Mouse (Mus musculus): Measurements from ENCODE around the gene A2ml1. TPM values are rescaled to one million over a fixed set of nuclear protein-coding genes. Genes with fewer than 3 reads are reported as not detected.

Gene A2ml1
- polyA plus RNA-seq, 1 experiment from 2014 or later, result 3.3 TPM

DNA sequence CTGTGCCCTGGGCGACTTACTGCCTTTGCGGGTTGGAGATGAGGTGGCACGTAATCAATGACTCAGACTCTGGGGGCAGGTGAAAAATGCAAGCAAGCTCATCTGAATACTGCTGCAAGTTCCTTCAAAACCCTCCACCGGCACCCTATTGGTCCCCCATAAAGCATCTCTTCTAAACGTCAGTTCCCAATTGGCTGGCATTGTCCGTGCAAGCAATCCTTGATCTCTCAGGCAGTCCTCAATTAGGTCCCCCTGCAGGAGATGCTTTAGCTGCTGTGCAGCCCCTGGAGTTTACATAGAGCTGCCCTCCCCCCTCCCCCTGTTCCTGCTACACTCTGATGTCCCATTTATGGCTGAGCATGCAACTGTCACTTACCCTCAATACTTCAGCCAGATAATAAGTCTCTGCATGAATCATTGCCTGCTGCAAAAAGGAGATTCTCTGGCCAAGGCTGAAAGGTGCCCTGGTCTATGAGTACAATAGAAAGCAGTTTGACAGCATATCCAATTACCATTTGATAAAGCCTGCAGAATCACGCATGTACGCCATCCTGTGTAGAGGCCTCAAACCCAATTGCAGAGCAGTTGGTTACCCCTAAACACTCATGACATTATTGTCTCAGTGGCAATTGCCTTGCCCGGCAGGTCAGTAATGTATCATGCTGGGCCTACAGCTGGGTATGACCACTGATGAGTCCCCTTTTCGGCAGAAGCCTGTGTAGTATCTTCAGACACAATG lies 21.2 kb upstream of the A2ml1 start:
- Histone ChIP-seq H3K4me3 (ENCODE audit: low read depth, low read length) (no peak overlapping the region), H3K4me1 (ENCODE audit: control insufficient read depth, insufficient read depth, low read length) (no peaks in the 10 kb centered on the region), H3K27me3 (replicated peaks; ENCODE audit: control insufficient read depth, insufficient read depth, low read length) (peaks cover 3% of the 10 kb centered on the region; the same call in 1 of the 2 replicates), H3K27ac (ENCODE audit: low read depth, low read length) (no peak overlapping the region), H3K36me3 (ENCODE audit: control insufficient read depth, insufficient read depth, low read length) (no peaks in the 10 kb centered on the region), H3K9ac (ENCODE audit: low read length) (0 out of 2 replicates have a peak overlapping the region, but pooled peaks have one; percentile 1), H3K4me2 (ENCODE audit: low read length) (peak overlapping the region; percentile 20; the same call in 1 of the 2 replicates), H3K9me3 (replicated peaks; ENCODE audit: control insufficient read depth, low read length) (no peaks in the 10 kb centered on the region)
- WGBS, result 37% methylated on average over 10 of the region's 10 CpGs
- peak; percentile 56 for DNase-seq (ENCODE audit: low spot score)
- ATAC-seq, result peak; percentile 70

DNA sequence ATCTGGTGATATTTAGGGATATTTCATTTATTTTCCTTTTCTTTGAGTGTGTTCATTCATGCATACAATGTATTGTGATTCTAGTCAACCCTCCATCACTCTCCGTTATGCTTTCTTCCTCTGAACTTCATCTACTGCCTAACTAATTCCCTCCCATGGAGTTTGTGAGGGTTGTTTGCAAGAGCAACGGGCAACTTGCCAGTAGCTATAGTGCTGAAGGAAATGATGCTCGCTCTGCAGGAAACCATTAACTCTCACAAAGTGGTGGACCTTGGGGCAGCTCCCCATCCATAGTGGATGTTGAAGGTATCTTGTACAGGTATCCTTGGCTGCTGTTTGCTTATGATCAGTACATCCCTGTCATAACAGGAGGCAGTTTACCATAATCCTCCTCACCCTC lies 20.6 kb upstream of the A2ml1 start:
- peak; percentile 48 for DNase-seq (ENCODE audit: low spot score)
- 19% methylated on average over 3 of the region's 3 CpGs for WGBS
- Histone ChIP-seq H3K4me2 (ENCODE audit: low read length) (peak overlapping the region; percentile 20; the same call in 1 of the 2 replicates), H3K4me1 (ENCODE audit: control insufficient read depth, insufficient read depth, low read length) (0 out of 2 replicates have a peak, but pooled peaks cover 3% of the 10 kb centered on the region), H3K9me3 (replicated peaks; ENCODE audit: control insufficient read depth, low read length) (no peaks in the 10 kb centered on the region), H3K9ac (ENCODE audit: low read length) (0 out of 2 replicates have a peak overlapping the region, but pooled peaks have one; percentile 1), H3K4me3 (ENCODE audit: low read depth, low read length) (no peak overlapping the region), H3K27ac (ENCODE audit: low read depth, low read length) (no peak overlapping the region), H3K27me3 (replicated peaks; ENCODE audit: control insufficient read depth, insufficient read depth, low read length) (peaks cover 3% of the 10 kb centered on the region; the same call in 1 of the 2 replicates), H3K36me3 (ENCODE audit: control insufficient read depth, insufficient read depth, low read length) (no peaks in the 10 kb centered on the region)
- ATAC-seq, result 0 out of 2 replicates have a peak, but pooled peaks have one; percentile 4

DNA sequence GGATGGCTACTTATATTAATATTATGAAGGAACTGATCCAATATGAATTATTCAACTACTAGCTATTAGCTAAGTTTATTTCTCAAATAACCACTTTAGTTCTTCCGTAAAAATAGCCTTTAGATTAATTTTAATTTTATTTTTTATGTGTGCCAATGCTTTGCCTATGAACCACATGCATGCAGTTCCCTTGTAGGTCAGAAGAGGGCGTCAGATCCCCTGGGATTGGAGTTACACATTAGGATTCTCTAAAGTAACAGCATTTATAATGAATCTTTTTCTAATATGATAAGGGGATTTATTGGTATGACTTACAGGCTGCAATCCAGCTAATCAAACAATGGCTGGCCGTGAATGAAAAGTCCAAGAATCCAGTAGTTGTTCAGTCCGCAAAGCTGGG lies 18.1 kb upstream of the A2ml1 start:
- ATAC-seq (no peak), DNase-seq (ENCODE audit: low spot score) (no peak)
- Histone ChIP-seq H3K9ac (ENCODE audit: low read length) (no peak overlapping the region), H3K9me3 (replicated peaks; ENCODE audit: control insufficient read depth, low read length) (no peaks in the 10 kb centered on the region), H3K4me2 (ENCODE audit: low read length) (no peak overlapping the region), H3K4me1 (ENCODE audit: control insufficient read depth, insufficient read depth, low read length) (0 out of 2 replicates have a peak, but pooled peaks cover 3% of the 10 kb centered on the region), H3K27me3 (replicated peaks; ENCODE audit: control insufficient read depth, insufficient read depth, low read length) (peaks cover 3% of the 10 kb centered on the region; the same call in 1 of the 2 replicates), H3K27ac (ENCODE audit: low read depth, low read length) (no peak overlapping the region), H3K36me3 (ENCODE audit: control insufficient read depth, insufficient read depth, low read length) (no peaks in the 10 kb centered on the region), H3K4me3 (ENCODE audit: low read depth, low read length) (no peak overlapping the region)
- 67% methylated on average over 4 of the region's 4 CpGs for WGBS

DNA sequence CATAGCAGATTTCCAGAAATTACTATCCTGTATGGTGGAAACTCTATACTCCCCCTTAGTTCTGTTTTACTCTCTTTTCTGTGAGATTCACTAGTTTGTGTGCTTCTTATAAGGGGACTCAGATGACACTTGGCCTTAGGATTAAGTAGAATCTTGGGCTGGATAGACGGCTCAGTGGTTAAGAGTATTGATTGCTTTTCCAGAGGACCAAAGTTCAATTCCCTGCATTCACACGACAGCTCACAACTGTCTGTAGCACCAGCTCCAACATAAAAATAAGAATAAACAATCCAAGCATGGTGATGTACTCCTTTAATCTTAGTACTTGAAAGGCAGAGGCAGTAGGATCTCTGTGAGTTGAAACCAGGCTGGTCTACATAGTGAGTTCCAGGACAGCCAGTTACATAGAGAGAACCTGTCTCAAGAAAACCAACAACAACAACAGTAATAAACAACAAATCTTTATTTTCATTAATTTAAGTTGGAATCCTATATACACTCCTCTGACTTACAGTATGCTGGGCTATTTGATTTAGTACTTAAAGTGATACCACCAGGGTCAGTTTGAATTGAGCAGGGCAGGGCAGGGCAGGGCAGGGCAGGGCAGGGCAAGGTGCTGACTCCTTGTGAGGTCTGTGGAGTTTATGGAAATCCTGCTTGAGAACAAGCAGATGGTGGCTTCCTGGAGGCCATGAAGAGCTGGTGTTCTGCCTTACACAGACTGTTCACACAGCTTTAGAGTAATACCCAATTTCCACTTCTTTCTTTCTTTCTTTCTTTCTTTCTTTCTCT lies 17.0 kb upstream of the A2ml1 start:
- 71% methylated on average over 2 of the region's 2 CpGs for WGBS
- H3K4me3 ChIP-seq (ENCODE audit: low read depth, low read length), result no peak overlapping the region
- no peak overlapping the region for H3K4me2 ChIP-seq (ENCODE audit: low read length)
- H3K9ac ChIP-seq (ENCODE audit: low read length), result no peak overlapping the region
- H3K4me1 ChIP-seq (ENCODE audit: control insufficient read depth, insufficient read depth, low read length), result 0 out of 2 replicates have a peak, but pooled peaks cover 3% of the 10 kb centered on the region
- H3K27ac ChIP-seq (ENCODE audit: low read depth, low read length), result no peak overlapping the region
- H3K9me3 ChIP-seq (replicated peaks; ENCODE audit: control insufficient read depth, low read length), result no peaks in the 10 kb centered on the region
- DNase-seq (ENCODE audit: low spot score), result no peak
- no peak for ATAC-seq
- H3K27me3 ChIP-seq (replicated peaks; ENCODE audit: control insufficient read depth, insufficient read depth, low read length), result peaks cover 3% of the 10 kb centered on the region; the same call in 1 of the 2 replicates
- no peaks in the 10 kb centered on the region for H3K36me3 ChIP-seq (ENCODE audit: control insufficient read depth, insufficient read depth, low read length)

DNA sequence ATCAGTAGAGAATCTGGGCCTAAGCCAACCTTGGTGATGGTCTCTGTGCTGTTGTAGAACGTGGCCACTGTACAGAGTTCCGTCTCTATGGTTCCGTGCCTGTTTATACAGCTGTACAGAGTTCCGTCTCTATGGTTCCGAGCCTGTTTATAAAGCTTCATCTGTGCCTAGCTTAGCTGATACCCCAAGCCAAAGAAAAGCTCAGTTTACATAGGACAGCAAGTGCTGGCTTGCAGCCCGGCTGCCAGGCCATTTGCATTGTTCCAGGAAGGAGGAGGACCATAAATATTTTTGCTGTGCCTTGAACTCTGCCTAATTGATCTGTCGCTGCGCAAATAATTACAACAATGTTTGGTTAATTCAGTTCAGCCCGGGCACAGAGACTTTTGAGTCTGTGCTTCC lies 15.7 kb upstream of the A2ml1 start:
- H3K4me2 ChIP-seq (ENCODE audit: low read length), result peak overlapping the region; percentile 41; the same call in 1 of the 2 replicates
- ATAC-seq (peak; percentile 95), DNase-seq (ENCODE audit: low spot score) (peak; percentile 85)
- H3K27me3 ChIP-seq (replicated peaks; ENCODE audit: control insufficient read depth, insufficient read depth, low read length), result peaks cover 3% of the 10 kb centered on the region; the same call in 1 of the 2 replicates
- H3K27ac ChIP-seq (ENCODE audit: low read depth, low read length), result no peak overlapping the region
- H3K4me1 ChIP-seq (ENCODE audit: control insufficient read depth, insufficient read depth, low read length), result 0 out of 2 replicates have a peak, but pooled peaks cover 3% of the 10 kb centered on the region
- no peaks in the 10 kb centered on the region for H3K36me3 ChIP-seq (ENCODE audit: control insufficient read depth, insufficient read depth, low read length)
- H3K4me3 ChIP-seq (ENCODE audit: low read depth, low read length), result peak overlapping the region; percentile 6; the same call in 1 of the 2 replicates
- H3K9ac ChIP-seq (ENCODE audit: low read length), result 0 out of 2 replicates have a peak overlapping the region, but pooled peaks have one; percentile 33
- WGBS, result 11% methylated on average over 9 of the region's 9 CpGs
- no peaks in the 10 kb centered on the region for H3K9me3 ChIP-seq (replicated peaks; ENCODE audit: control insufficient read depth, low read length)

DNA sequence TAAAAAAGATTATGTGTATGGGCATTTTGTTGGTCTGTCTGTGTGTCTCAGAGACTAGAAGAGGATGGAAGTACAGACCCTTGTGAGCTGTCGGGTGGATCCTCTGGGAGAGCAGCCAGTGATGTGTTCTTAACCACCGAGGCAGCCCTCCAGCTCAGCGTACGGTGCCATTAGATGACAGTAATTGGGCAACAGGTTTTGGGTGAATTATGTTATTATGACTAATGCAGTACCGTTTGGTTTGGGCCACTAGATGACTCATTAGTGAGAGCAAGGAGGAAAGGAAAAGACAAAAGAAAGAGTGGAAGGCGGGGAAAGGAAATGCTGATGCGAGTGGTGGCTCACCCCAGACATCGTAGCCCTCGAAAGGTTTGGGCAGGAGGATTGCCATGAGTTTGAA lies 13.2 kb upstream of the A2ml1 start:
- Histone ChIP-seq H3K4me2 (ENCODE audit: low read length) (no peak overlapping the region), H3K9me3 (replicated peaks; ENCODE audit: control insufficient read depth, low read length) (no peaks in the 10 kb centered on the region), H3K36me3 (ENCODE audit: control insufficient read depth, insufficient read depth, low read length) (no peaks in the 10 kb centered on the region), H3K4me1 (ENCODE audit: control insufficient read depth, insufficient read depth, low read length) (0 out of 2 replicates have a peak, but pooled peaks cover 3% of the 10 kb centered on the region), H3K4me3 (ENCODE audit: low read depth, low read length) (no peak overlapping the region), H3K9ac (ENCODE audit: low read length) (no peak overlapping the region), H3K27me3 (replicated peaks; ENCODE audit: control insufficient read depth, insufficient read depth, low read length) (peaks cover 3% of the 10 kb centered on the region; the same call in 1 of the 2 replicates), H3K27ac (ENCODE audit: low read depth, low read length) (no peak overlapping the region)
- DNase-seq (ENCODE audit: low spot score) (no peak), ATAC-seq (no peak)
- WGBS, result 84% methylated on average over 9 of the region's 9 CpGs

DNA sequence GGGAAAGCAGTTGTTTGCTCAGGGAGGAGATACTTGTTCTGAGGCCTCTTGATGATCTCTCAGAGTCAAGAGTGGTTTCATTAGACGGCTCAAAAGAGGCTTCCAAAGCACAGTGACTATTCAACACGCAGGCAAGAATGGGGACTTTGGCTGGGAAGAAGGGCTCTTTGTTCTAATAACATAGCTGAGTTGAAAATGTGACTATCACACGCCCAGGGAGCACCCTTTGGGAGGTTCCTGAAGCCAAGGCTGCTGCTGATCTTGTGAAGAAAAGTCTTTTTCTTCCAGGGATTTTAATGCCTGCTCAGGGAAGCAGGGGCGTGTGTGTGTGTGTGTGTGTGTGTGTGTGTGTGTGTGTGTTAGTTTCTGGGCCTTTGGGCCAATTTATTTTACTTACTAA lies 8.0 kb upstream of the A2ml1 start:
- ATAC-seq (no peak), DNase-seq (ENCODE audit: low spot score) (no peak)
- H3K4me2 ChIP-seq (ENCODE audit: low read length), result no peak overlapping the region
- H3K27ac ChIP-seq (ENCODE audit: low read depth, low read length), result no peak overlapping the region
- H3K36me3 ChIP-seq (ENCODE audit: control insufficient read depth, insufficient read depth, low read length), result no peaks in the 10 kb centered on the region
- no peaks in the 10 kb centered on the region for H3K9me3 ChIP-seq (replicated peaks; ENCODE audit: control insufficient read depth, low read length)
- no peak overlapping the region for H3K9ac ChIP-seq (ENCODE audit: low read length)
- no peak overlapping the region for H3K4me3 ChIP-seq (ENCODE audit: low read depth, low read length)
- H3K4me1 ChIP-seq (ENCODE audit: control insufficient read depth, insufficient read depth, low read length), result no peaks in the 10 kb centered on the region
- 29% methylated on average over 4 of the region's 4 CpGs for WGBS
- H3K27me3 ChIP-seq (replicated peaks; ENCODE audit: control insufficient read depth, insufficient read depth, low read length), result no peaks in the 10 kb centered on the region

DNA sequence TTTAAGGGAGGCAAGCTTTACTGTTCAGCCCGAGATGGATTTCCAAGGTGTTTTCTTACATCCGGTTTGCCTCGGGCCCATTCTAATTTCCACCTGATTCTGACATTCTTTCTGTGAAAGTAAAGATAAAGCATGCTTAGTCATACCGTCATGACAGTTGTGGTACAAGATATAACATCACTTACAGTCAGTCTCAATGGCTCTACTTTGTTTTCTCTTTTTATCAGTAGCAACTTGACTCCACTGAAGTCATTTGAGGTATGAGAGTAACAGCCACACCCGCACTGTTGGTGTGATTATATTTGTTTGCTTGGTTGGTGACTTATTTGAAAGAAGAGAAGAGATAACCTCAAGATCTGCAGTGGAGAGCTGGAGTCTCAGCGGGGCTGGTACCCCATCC lies 6.2 kb upstream of the A2ml1 start:
- Histone ChIP-seq H3K4me2 (ENCODE audit: low read length) (no peak overlapping the region), H3K4me1 (ENCODE audit: control insufficient read depth, insufficient read depth, low read length) (no peaks in the 10 kb centered on the region), H3K36me3 (ENCODE audit: control insufficient read depth, insufficient read depth, low read length) (no peaks in the 10 kb centered on the region), H3K4me3 (ENCODE audit: low read depth, low read length) (no peak overlapping the region), H3K27ac (ENCODE audit: low read depth, low read length) (no peak overlapping the region), H3K27me3 (replicated peaks; ENCODE audit: control insufficient read depth, insufficient read depth, low read length) (no peaks in the 10 kb centered on the region), H3K9ac (ENCODE audit: low read length) (no peak overlapping the region), H3K9me3 (replicated peaks; ENCODE audit: control insufficient read depth, low read length) (no peaks in the 10 kb centered on the region)
- ATAC-seq (no peak), DNase-seq (ENCODE audit: low spot score) (no peak)
- 89% methylated on average over 6 of the region's 6 CpGs for WGBS

Measured in forebrain, embryonic 14.5 days (tissue).